Mouse (Mus musculus) adrenal gland, adult (tissue): ENCODE measurements around the gene Rnf130.
"Not testable (repeated sequence)": the region's sequence is repeated elsewhere in the genome, so short reads cannot be mapped to it uniquely, and the experiment has no call there.

Source experiments
- DNase-seq, 2 experiments: peaks; one replicate each; pipeline ENCODE4 v3.0.0; 2022 to 2023; ENCODE audit warnings: low spot score in 1 of 2; ENCODE audit not compliant: inconsistent age in 2 of 2

Rnf130 gene

DNA sequence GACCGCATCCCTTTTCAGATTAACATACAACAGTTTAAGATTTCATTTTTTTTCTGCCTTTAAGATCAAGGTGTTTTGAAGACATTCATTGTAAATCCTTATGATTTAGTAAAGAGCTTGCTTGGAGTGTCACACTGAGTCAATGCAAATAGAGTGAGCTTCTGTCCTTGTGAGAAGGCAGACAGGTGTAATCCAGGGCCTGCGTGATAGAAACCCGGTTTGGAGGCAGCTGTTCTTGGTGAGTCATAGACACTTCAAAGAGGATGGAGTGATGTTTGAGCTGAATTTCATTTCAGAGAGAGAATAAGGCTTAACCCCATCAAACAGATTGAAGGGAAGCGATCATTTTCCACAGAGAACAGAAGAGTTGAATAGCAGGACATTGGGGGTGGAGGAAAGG lies 51.6 kb downstream of the Rnf130 start:
- DNase-seq = peak in 1 of 2 experiments; percentile 16

DNA sequence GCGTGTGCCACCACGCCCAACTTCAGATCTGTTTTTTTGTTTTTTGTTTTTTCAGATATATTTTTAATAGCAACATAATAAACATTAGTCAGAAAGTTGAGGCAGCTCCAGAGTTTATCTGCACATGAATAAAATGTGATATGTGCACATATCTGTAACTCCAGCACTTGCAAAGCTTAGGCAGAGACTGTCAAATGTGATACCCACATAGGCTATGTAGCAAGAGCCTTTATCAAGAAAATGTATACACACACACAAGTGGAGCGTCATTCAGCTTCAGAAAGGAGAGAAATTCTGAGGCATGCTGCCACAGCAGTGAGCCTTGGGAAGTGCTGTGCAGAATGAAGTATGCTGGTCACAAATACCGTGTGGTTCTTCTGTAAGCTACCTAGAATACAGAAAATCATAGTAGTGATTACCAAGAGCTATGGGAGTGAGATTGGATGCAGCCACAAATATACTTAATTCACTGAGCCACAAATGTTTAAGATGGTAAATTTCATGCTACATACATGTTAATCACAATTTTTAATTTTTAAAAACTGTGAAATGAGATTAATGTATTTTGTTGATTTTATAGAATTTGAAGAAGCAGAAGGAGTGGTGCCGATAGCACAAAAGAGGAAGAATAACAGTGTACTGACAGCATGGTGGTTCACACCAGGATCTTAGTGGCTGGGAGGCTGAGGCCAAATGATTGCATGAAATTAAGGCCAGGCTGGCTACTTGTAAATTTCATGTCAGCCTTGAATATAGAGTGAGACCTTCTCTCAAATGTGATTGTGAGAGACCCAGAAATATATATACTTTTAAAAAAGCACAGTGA lies 56.4 kb downstream of the Rnf130 start:
- no peak for DNase-seq

DNA sequence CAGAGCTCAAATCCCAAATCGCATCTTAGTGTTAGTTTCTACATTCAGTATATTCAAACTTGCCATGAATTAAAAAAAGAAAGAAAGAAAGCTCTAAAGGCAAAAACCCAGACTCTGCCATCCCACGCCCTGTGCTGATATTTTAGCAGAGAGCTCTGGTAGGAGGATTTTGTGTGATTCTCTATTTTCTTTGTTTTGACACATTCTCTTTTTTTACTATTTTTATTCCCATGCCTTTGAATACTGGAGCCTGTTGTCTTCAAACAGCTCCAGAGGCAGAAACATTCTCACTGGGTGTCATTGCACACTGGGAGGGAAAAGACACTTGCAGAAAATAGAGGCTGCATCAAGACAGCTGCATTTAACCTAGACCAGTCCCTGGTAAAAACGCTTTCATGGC lies 61.1 kb downstream of the Rnf130 start:
- DNase-seq = no peak

DNA sequence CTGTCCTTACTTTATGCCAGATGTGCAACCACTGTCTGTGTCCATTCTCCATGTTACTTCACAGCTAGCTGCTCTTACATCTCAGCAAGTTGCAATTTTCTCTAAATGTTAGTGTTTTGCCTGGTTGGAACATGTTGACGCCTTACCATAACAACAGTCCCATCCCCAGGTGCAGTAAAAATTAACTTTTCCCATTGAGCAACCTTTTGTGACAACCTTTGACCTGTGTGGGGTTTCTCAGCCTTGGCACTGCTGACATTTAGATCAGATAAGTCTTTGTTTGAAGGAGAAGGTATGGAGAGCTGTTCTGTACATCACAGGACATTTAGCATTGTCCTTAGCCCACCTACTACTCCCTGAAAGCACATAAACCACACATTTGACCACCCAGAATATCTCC lies 64.7 kb downstream of the Rnf130 start:
- DNase-seq = no peak

DNA sequence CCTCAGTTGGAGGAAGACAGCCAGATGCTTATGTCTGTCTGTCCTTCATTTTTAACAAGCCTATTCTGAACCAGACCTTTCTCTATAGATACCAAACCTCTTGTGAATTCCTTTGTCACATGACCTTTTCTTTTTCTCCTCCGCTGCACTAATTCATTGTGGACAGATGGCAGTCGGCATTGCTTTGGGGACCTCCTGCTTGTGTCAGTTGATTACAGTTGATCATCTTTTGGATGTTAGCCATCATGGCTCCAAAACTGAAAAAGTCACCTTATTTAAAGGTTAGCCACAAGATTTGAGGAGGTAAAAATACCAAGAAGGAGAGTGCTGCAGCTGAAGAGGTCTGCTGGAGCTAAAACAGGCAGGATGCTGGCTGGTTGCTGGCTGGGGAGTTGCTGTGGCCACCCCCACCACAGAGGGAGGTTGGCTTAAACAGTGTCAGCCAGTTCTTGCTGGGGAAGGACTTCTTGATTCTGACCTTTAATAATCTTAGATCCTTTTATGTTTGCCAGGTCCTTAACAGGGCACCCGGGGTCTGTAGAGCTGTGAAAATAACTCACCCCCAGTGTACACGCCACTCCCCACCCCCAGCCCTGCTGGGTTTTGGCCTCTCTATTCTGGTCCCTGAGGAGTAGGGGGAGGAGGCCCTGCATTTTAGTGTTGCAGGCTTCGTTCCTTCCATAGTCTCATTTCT lies 66.0 kb downstream of the Rnf130 start:
- no peak for DNase-seq

DNA sequence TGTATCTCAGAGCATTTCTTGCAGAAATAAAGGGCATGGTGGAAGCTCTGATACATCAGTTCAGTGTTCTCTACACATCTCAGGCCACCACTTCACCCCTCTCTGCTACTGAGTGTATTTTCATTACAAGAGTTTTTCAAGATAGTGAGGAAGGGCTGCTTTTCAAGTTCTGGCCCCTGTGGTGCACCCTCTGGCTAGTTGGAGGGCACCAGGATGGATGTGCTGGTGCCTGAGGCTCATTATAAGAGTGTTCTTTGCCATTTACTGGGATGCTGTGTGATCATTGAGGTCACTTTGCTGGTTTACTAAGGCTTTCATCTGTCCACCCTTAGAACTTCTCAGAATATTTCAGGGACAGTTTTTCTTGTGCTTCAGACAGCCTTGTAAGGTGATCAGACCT lies 66.5 kb downstream of the Rnf130 start:
- no peak for DNase-seq

DNA sequence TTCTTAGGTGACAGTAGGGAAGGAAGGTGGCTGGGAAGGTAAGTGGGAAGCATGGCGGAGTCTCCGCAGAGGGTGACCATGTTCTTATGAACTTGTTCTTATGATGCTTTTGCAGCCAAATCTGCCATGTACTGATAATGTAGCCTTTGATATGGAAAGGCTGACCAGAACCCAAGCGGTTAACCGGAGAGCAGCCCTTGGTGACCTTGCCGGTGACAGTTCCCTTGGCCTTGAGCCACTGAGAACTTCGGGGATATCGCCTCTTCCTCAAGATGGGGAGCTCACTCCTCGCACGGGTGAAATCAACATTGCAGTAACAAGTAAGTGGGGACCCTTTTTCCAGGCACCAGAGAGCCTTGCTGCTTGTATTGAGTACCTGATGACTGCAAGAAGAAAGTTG lies 70.5 kb downstream of the Rnf130 start:
- peak; percentile 37 to 50 for DNase-seq

DNA sequence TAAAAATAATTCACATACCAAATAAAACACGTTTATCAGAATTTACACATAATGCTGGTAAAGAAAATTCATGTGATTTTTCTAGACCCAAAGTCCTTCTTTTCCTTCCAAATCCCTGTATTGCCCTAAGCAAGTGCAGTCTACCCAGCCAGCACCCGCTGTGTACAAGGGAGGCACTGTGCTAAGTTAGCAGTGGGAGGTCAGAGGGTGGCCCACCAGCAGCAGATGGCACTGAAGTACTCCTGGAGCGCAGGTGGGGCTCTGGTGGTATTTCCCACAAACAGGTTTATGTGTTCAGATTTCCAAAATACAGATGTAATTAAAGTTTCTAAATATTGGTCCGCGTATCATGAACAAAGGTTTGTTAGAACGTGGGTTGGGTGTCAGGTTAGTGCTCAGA lies 71.9 kb downstream of the Rnf130 start:
- no peak for DNase-seq

DNA sequence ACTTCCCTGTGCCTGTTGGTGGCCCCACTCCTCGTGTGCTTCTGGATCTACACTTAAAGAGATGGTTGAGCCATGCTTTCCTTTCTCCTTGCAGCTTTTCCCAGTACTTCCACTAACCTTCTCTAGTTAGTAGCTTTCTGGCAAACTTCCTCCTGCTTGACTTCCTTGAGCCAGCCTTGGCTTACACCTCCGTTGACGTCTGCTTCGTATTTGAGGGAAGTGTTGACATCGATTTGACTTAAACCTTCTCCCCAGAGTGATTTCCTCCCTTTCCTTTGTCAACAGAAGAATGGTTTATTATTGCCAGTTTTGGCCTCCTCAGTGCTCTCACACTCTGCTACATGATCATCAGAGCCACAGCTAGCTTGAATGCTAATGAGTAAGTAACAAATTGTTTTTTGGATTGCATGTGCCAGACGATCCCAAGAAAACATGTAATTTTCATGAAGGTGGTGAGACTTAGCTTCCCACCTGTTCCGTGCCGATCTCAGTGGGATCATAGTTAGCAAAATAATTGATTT lies 73.9 kb downstream of the Rnf130 start:
- peak in 1 of 2 experiments; percentile 50 for DNase-seq

DNA sequence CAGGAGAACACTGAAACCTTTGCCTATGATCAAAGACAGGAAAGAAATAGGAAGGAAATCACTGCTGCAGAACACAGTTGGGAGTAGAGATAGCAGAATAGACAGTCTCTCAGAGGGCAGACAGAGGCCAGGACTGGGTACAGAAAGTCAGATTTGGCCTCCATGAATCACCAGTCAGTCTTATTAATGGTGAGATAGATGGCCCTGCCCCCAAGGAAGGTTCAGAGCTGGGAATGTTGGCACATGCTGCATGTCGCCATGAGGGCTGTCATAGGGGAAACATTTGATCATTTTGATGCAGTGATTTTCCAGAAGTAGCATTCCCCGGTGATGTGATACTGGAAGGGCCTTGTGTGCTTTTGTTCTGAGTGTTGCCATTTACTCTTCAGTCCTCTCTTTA lies 74.5 kb downstream of the Rnf130 start:
- DNase-seq = peak; percentile 73 to 88

DNA sequence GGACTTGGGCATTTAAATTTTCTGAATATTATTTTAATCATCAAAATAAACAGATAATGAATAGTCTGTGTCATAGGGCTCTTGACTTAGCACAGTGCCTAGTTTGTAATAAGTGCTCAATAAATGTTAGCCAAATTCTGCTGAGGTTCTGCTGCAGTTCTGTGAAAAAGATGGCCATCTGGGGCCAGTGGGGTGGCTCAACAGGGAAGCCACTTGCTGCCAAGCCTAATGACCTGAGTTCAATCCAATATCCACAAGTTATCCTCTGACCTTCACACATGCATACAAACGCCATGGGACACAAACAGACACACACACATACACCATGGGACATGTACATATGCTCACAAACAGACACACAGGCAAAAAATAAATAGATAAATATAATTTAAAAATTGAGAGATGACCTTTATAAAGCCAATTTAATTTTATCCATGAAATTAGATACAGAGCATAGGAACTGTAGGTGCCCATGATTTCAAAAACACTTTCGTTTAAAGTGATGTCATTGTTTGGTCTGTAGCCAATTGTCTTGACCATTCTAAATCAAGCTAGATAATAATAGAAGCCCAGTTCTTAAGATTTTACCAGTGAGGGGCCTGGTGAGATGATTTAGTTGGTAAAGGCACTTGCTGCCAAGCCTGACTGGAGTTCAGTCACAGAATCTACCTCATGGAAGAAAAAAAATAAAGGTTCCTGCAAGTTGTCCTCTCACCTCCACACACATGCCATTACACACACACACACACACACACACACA lies 75.6 kb downstream of the Rnf130 start:
- DNase-seq = no peak

DNA sequence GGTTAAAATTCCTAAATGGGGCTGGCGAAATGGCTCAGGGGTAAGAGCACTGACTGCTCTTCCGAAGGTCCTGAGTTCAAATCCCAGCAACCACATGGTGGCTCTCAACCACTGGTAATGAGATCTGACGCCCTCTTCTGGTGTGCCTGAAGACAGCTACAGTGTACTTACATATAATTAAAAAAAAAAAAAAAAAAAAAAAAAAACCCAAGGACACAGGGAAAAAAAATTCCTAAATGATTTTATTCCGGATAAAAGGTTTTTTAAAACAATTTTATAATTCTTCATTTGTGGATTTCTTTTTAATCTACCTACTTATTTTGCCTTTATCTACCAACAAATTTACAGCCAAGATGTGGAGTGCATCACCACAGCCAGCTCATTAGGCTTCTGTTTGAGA lies 76.8 kb downstream of the Rnf130 start:
- DNase-seq = not testable (repeated sequence)

DNA sequence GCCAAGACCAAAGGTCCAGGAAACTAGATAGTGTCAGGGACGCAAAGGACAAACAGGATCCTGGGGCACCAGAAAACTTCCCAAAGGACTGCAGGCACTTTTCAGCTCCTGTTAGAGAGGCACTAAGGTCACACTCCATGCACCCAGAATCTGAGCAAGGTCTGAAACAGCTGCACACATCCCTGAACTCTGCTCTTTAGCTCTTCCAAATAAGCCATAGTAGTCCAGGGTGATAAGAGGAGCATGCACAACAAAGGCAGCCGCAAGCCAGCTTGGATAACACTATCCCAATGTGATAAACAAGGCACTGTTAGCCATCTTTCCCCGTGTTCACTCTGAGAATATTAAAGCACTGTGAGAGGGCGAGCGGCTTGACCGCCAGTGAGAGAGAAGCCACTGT lies 78.9 kb downstream of the Rnf130 start:
- DNase-seq = no peak

DNA sequence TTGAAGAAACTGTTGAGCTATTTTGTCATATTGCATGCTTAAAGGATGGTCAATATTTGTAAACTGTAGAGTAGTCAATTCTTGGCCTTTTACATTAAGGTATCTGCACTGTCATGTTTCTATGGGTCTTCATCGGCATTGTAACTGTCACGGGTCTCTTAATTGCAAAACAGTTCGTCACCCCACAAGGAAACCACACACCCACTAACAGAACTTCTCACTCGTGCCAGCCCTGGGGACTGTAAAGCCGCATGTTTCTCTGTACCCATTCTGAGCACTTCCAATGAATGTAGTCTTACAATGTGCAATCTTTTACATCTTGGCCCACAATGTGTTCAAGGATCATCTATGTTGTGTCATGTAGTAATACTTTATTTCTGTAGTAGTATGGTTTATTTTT lies 80.1 kb downstream of the Rnf130 start:
- DNase-seq = no peak

DNA sequence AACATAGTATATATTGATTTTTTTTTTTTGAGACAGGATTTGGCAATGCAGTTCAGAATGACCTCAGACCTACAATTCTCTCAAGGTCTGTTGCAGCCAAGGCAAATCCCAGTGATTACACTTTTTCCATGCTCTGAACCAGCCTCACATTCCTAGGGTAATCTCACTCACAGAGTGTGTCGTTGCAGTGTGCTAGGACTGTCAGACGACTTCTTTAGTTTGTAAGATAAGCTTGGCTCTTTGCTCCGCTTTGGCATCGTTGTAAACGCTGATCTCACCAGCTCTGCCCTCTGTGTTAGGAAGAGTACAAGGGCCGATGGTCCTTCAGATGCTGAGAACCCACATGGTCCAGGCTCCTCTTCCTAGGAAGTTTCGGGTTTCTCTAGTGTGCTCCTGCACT lies 80.9 kb downstream of the Rnf130 start:
- DNase-seq = peak in 1 of 2 experiments; percentile 63

DNA sequence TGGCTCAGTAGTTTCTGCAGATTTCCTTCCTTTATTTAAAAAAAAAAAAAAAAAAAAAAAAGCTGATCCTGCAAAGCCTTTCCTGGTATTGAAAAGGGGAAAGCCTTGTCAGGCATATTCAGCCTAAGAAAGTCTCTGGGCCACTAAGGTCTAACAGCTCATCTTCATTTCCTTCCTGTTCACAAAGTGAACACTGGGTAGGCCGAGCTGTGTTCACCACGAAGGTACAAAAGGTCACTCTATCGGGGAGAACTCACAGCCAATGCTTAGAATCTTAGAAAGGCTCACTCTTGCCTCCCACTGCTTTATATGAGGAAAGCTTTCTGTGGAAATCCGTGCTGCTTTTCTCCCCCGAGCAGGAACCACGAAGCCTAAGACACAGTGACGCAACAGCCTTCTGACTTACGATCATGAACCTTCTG lies 83.7 kb downstream of the Rnf130 start:
- peak; percentile 31 to 63 for DNase-seq

DNA sequence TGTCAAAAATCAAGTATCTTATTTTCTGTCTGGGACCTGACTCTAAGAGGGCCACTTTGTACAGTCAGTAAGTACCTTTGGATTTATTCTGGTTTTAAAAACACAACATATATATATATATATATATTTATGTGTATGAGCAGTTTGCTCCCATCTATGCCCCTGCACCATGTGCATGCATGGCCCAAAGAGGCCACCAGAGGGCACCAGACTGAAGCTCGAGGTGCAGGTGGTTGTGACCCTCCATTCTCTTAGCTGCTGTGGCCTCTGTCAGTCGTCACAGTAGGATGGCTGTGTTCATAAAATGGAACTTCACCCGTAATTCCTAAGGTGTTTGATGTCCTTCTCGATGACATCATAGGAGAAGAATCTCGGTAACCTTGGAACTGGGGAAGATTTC lies 89.2 kb downstream of the Rnf130 start:
- DNase-seq = peak; percentile 79 to 92

DNA sequence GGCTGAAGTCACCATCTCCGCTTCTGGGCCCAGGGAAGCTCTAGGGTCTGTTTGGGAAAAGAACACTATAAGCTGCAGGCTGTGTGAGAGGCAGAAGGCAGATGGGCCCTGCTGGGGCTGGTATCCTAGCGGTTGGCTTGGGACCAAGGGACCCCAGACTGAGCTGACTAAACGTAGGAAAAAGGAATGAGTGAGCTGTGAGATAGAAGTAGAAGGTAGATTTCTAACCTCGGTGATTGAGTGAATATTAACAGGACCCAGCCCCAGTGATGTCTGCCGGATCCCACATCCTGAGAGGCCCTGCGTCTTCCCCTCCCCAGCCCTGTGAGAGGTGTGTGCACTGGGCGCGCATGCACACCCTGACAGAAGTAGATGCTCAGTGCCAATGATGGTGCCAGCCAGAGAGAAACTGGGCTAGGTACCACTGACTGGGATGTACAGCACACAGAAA lies 97.5 kb downstream of the Rnf130 start:
- no peak for DNase-seq

DNA sequence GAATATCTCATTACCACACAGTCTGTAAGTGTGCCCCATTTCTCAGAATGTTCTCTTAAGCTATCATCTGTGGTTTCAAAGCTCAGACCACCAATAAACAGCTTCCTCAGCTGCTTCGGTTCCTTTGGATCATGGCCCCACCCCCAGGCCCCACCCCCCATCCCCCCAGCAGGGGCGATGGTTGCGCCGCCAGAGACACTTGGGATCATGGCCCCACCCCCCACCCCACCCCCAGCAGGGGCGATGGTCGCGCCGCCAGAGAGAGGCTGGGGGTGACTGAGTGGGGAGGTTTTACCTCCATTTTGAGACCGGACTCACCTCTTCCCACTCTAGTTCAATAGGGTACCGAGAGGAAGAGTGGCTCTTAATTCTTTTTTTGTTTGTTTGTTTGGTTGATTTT lies 102.6 kb downstream of the Rnf130 start:
- DNase-seq = no peak

DNA sequence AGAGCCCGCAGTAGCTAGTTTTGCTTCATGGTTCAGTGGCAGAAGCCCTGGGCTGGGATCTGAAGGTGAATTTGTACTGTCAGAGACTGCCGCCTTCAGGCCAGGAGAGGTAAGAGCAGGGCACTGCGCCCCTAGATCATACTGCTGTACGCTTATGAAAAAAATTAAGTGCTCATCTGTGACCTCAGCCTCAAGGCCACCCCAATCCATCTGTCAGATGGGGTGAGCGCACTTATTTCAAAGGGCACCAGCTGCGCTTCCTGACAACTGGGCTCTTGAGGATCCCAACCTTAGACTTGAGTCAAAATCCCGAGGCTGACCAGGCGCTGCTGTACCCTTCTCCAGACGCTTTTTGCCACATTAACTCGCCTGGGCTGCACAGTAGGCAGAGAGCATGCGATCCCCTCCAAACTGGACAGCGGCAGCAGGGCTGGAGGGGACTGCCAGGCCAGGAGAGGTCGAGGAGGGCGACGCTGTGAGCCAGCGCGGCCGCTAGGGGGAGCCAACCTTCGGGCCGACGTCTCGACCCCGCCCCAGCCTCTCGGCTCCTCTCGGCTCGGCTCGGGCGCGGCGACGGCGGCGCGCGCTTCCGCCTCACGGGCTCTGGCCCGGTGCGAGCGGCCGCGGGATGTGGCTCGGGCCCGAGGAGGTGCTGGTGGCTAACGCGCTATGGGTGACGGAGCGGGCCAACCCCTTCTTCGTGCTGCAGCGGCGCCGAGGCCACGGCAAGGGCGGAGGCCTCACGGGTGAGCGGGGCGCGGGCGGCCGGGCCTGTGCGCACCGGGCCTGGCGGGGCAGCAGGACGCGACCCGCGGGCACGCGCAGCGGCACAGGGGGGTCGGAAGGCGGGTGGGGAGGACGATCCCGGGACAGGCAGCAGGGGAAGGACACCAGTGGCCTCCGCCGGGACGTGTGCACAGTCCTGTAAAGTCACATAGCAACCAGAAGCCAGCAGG lies 105.9 kb downstream of the Rnf130 start, which contains the start of gene Tbc1d9b:
Gene Tbc1d9b (plus strand): TSS at position 586 of the 956 bp plus-strand sequence.
- DNase-seq = peak; percentile 94 to 98
